Mouse (Mus musculus) myocyte (in vitro differentiated cells): ENCODE measurements around the gene Hoxa6.

Experiments used
- CEBPB ChIP-seq: IDR thresholded peaks from 2 replicates; pipeline ENCODE4 v1.6.1; 2011; ENCODE audit warnings: mild to moderate bottlenecking, moderate library complexity; ENCODE audit not compliant: poor library complexity, insufficient read depth, severe bottlenecking
- E2F4 ChIP-seq: IDR thresholded peaks from one replicate; pipeline ENCODE4 v1.6.1; 2011; ENCODE audit warnings: mild to moderate bottlenecking, control low read depth, moderate library complexity; ENCODE audit not compliant: insufficient read depth
- MAX ChIP-seq: IDR thresholded peaks from one replicate; pipeline ENCODE4 v1.6.1; 2011; ENCODE audit warnings: low read depth, mild to moderate bottlenecking, control low read depth
- MYOG ChIP-seq, 3 experiments: IDR thresholded peaks; one replicate each; pipeline ENCODE4 v1.6.1; 2011; ENCODE audit warnings: control low read depth in 2 of 3, low read depth in 2 of 3, mild to moderate bottlenecking in 2 of 3; ENCODE audit not compliant: insufficient read length in 2 of 3, control insufficient read depth in 1 of 3, insufficient read depth in 1 of 3
- POLR2A ChIP-seq: IDR thresholded peaks from one replicate; pipeline ENCODE4 v1.6.1; 2011; ENCODE audit warnings: low read depth, mild to moderate bottlenecking, control low read depth, moderate library complexity; ENCODE audit not compliant: insufficient read length
- POLR2AphosphoS2 ChIP-seq: IDR thresholded peaks from one replicate; pipeline ENCODE4 v1.6.1; 2011; ENCODE audit warnings: low read depth, control low read depth; ENCODE audit not compliant: insufficient read length
- REST ChIP-seq: IDR thresholded peaks from one replicate; pipeline ENCODE4 v1.6.1; 2011; ENCODE audit warnings: mild to moderate bottlenecking, control low read depth, moderate library complexity; ENCODE audit not compliant: insufficient read depth, insufficient read length
- TCF12 ChIP-seq: IDR thresholded peaks from one replicate; pipeline ENCODE4 v1.6.1; 2011; ENCODE audit warnings: mild to moderate bottlenecking, control low read depth; ENCODE audit not compliant: poor library complexity, insufficient read depth, severe bottlenecking
- USF1 ChIP-seq: IDR thresholded peaks from one replicate; pipeline ENCODE4 v1.6.1; 2011; ENCODE audit warnings: low read depth, mild to moderate bottlenecking, control low read depth, moderate library complexity

DNA sequence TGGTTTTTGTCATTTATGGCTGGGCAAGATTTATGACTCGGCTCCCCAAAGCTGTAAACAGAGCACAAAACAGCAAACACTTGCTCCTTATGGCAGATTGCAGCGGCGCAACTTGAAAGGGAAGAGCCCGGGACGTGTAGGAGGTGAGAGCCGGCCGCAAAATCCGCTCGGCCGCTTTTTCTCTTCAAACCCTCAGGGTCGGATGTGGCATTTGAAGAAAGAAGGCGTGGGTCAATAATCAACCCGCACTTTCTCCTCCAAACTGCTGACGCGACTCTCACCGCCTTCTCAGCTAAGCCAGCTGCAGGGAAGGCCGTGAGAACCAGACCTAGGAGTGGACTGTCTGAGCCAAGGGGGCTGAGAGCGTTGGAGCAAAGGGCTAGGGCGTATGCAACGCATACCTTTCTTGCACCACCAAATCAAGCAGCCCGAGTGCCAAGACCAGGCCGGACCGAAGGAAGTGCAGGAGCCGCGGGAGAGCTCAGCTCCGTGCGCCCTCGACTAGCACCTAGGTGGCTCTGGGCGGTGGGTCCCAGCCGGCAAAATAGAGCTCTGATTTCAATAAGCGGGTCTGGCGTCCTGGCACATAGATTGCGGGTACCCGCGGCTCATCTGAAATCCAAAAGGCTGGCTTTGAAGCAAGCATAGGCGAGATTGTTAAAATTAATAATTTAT is 31.3 kb downstream of the Hoxa6 start, which contains the start of gene 5730596B20Rik:
- TF ChIP-seq MAX (no peak), POLR2A (no peak), USF1 (no peak), MYOG (IDR thresholded peaks at IDR 0.05; ENCODE audit: control insufficient read depth in 1 of 3, insufficient read depth in 1 of 3, insufficient read length in 2 of 3, low read depth in 2 of 3) (no peak), POLR2AphosphoS2 (no peak), TCF12 (no peak), E2F4 (no peak), REST (no peak), CEBPB (no peak)
